Mouse (Mus musculus) liver, embryonic 13.5 days (tissue): ENCODE data around the gene Icam4. TPM values are rescaled to one million over a fixed set of nuclear protein-coding genes. Genes with fewer than 3 reads are reported as not detected.
"Not testable (repeated sequence)": the region's sequence is repeated elsewhere in the genome, so short reads cannot be mapped to it uniquely, and the experiment has no call there.

Experiments used
- ATAC-seq: fragments of 200-750 bp; cut with Nextera tagmentation; 2 replicates; pipeline ENCODE4 v1.8.0; 2017; ENCODE audit warnings: low read depth, mild to moderate bottlenecking, moderate number of reproducible peaks, moderate library complexity
- DNase-seq: peaks from one replicate; pipeline ENCODE4 v3.0.0; 2022
- H3K27ac ChIP-seq: fragments of 300-500 bp; sonication (generic); 2 replicates; pipeline ENCODE4 v1.5.1; 2015; ENCODE audit warnings: moderate library complexity, mild to moderate bottlenecking, inconsistent platforms
- H3K27me3 ChIP-seq: fragments of 300-500 bp; sonication (generic); 2 replicates; pipeline ENCODE4 v1.6.1; 2015; ENCODE audit warnings: mild to moderate bottlenecking, inconsistent platforms
- H3K36me3 ChIP-seq: fragments of 300-500 bp; sonication (generic); 2 replicates; pipeline ENCODE4 v1.6.1; 2015; ENCODE audit warnings: mild to moderate bottlenecking, inconsistent platforms
- H3K4me1 ChIP-seq: fragments of 300-500 bp; sonication (generic); replicated peaks from 2 replicates; pipeline ENCODE4 v1.6.1; 2015; ENCODE audit warnings: inconsistent platforms
- H3K4me2 ChIP-seq: fragments of 300-500 bp; sonication (generic); 2 replicates; pipeline ENCODE4 v1.6.1; 2015; ENCODE audit warnings: inconsistent platforms, mild to moderate bottlenecking, moderate library complexity
- H3K4me3 ChIP-seq: fragments of 300-500 bp; sonication (generic); replicated peaks from 2 replicates; pipeline ENCODE4 v1.5.1; 2015; ENCODE audit warnings: mild to moderate bottlenecking, inconsistent platforms
- H3K9ac ChIP-seq: fragments of 300-500 bp; sonication (generic); 2 replicates; pipeline ENCODE4 v1.6.1; 2015; ENCODE audit warnings: mild to moderate bottlenecking, inconsistent platforms
- H3K9me3 ChIP-seq: fragments of 300-500 bp; sonication (generic); replicated peaks from 2 replicates; pipeline ENCODE4 v1.6.1; 2016; ENCODE audit warnings: inconsistent platforms
- WGBS: fragments of 180-500 bp; shearing (Covaris S2); methylation state at CpG from one replicate; pipeline ENCODE4 v1.1.7; 2015; ENCODE audit not compliant: insufficient replicate concordance; 5-methylcytosine and 5-hydroxymethylcytosine counted together
- polyA plus RNA-seq: library from polyadenylated mRNA; unstranded; fragments of >200 nt; fragmentation: Nextera tagmentation; extraction: Ambion mirVana; gene quantifications from 2 replicates; pipeline ENCODE4 v1.2.1, GENCODE M21; 2015

Gene Icam4
- polyA plus RNA-seq, 1 experiment from 2014 or later: 254 TPM

GRCm38 (mm10) chr9:21036161-21036560 lies 7.0 kb downstream of the Icam4 start:
- Histone ChIP-seq H3K36me3 (no peaks in the 10 kb centered on the region), H3K27me3 (peaks cover 80% of the 10 kb centered on the region), H3K4me1 (peaks cover 86% of the 10 kb centered on the region), H3K4me2 (no peak overlapping the region), H3K27ac (no peak overlapping the region), H3K9me3 (no peaks in the 10 kb centered on the region), H3K9ac (no peak overlapping the region), H3K4me3 (0 out of 2 replicates have a peak overlapping the region, but pooled peaks have one; percentile 8)
- no peak for ATAC-seq
- 9% methylated on average over 20 of the region's 20 CpGs for WGBS
- no peak for DNase-seq

GRCm38 (mm10) chr9:21036666-21037065 lies 7.5 kb downstream of the Icam4 start:
- Histone ChIP-seq H3K4me2 (no peak overlapping the region; the same call in 1 of the 2 replicates), H3K4me3 (0 out of 2 replicates have a peak overlapping the region, but pooled peaks have one; percentile 8), H3K9ac (no peak overlapping the region), H3K36me3 (no peaks in the 10 kb centered on the region), H3K27ac (no peak overlapping the region), H3K9me3 (no peaks in the 10 kb centered on the region), H3K27me3 (peaks cover 78% of the 10 kb centered on the region), H3K4me1 (peaks cover 86% of the 10 kb centered on the region)
- WGBS: 4% methylated on average over 22 of the region's 22 CpGs
- ATAC-seq (no peak), DNase-seq (no peak)

- Histone ChIP-seq H3K9me3 (no peaks in the 10 kb centered on the region), H3K9ac (0 out of 2 replicates have a peak overlapping the region, but pooled peaks have one; percentile 17), H3K36me3 (no peaks in the 10 kb centered on the region), H3K27me3 (peaks cover 70% of the 10 kb centered on the region), H3K4me1 (peaks cover 80% of the 10 kb centered on the region), H3K4me3 (peak overlapping the region; percentile 38), H3K27ac (no peak overlapping the region), H3K4me2 (peak overlapping the region; percentile 55)
- WGBS: 5% methylated on average over 31 of the region's 31 CpGs
- ATAC-seq (no peak), DNase-seq (no peak)
Observed at GRCm38 (mm10) chr9:21037481-21037891, 8.3 kb downstream of the Icam4 start.

GRCm38 (mm10) chr9:21039779-21040178 lies 10.6 kb downstream of the Icam4 start:
- H3K27ac ChIP-seq: peak overlapping the region; percentile 50
- H3K4me1 ChIP-seq: peaks cover 66% of the 10 kb centered on the region

GRCm38 (mm10) chr9:21041308-21041707 lies 12.1 kb downstream of the Icam4 start:
- Histone ChIP-seq H3K4me1 (peaks cover 55% of the 10 kb centered on the region), H3K27me3 (peaks cover 32% of the 10 kb centered on the region), H3K4me2 (no peak overlapping the region), H3K36me3 (no peaks in the 10 kb centered on the region), H3K9me3 (no peaks in the 10 kb centered on the region), H3K4me3 (no peak overlapping the region), H3K9ac (no peak overlapping the region), H3K27ac (no peak overlapping the region)
- ATAC-seq (no peak), DNase-seq (no peak)
- 32% methylated on average over 4 of the region's 4 CpGs for WGBS

More at GRCm38 (mm10) chr9:21039779-21040178, 10.6 kb downstream of the Icam4 start:
- peaks cover 47% of the 10 kb centered on the region for H3K27me3 ChIP-seq
- H3K4me3 ChIP-seq: no peak overlapping the region
- DNase-seq (no peak), ATAC-seq (peak; percentile 83)
- H3K9me3 ChIP-seq: no peaks in the 10 kb centered on the region
- 31% methylated on average over 3 of the region's 3 CpGs for WGBS
- peak overlapping the region; percentile 11; the same call in 1 of the 2 replicates for H3K9ac ChIP-seq
- peak overlapping the region; percentile 19 for H3K4me2 ChIP-seq
- no peaks in the 10 kb centered on the region for H3K36me3 ChIP-seq

GRCm38 (mm10) chr9:21043563-21043962 lies 14.4 kb downstream of the Icam4 start:
- ATAC-seq: no peak
- peaks cover 9% of the 10 kb centered on the region for H3K27me3 ChIP-seq
- H3K4me1 ChIP-seq: peaks cover 37% of the 10 kb centered on the region
- no peak overlapping the region for H3K27ac ChIP-seq
- no peak overlapping the region for H3K4me2 ChIP-seq
- H3K4me3 ChIP-seq: no peak overlapping the region
- WGBS: 42% methylated on average over 4 of the region's 4 CpGs
- DNase-seq: no peak
- H3K36me3 ChIP-seq: no peaks in the 10 kb centered on the region
- peak overlapping the region; percentile 9; the same call in 1 of the 2 replicates for H3K9ac ChIP-seq
- no peaks in the 10 kb centered on the region for H3K9me3 ChIP-seq

GRCm38 (mm10) chr9:21044785-21045184 lies 15.6 kb downstream of the Icam4 start:
- WGBS: 57% methylated on average over 1 of the region's 1 CpGs
- not testable (repeated sequence) for H3K27ac ChIP-seq, H3K4me3 ChIP-seq, ATAC-seq, DNase-seq, H3K4me2 ChIP-seq, H3K9me3 ChIP-seq, H3K27me3 ChIP-seq, H3K9ac ChIP-seq, H3K36me3 ChIP-seq
- H3K4me1 ChIP-seq: peaks cover 25% of the 10 kb centered on the region

- Histone ChIP-seq H3K27me3 (no peaks in the 10 kb centered on the region; the same call in 1 of the 2 replicates), H3K4me3 (no peak overlapping the region), H3K4me2 (no peak overlapping the region), H3K9me3 (no peaks in the 10 kb centered on the region), H3K4me1 (peaks cover 21% of the 10 kb centered on the region), H3K36me3 (no peaks in the 10 kb centered on the region), H3K27ac (no peak overlapping the region), H3K9ac (no peak overlapping the region)
- WGBS: 58% methylated on average over 3 of the region's 3 CpGs
- DNase-seq: no peak
- no peak for ATAC-seq
Observed at GRCm38 (mm10) chr9:21045235-21045634, 16.1 kb downstream of the Icam4 start.

- H3K36me3 ChIP-seq: no peaks in the 10 kb centered on the region
- no peaks in the 10 kb centered on the region for H3K9me3 ChIP-seq
- H3K9ac ChIP-seq: no peak overlapping the region
- H3K4me2 ChIP-seq: no peak overlapping the region
- ATAC-seq: peak; percentile 87
- H3K4me3 ChIP-seq: no peak overlapping the region
- no peak for DNase-seq
- no peak overlapping the region for H3K27ac ChIP-seq
- WGBS: 34% methylated on average over 10 of the region's 10 CpGs
- H3K4me1 ChIP-seq: peaks cover 11% of the 10 kb centered on the region
- peaks cover 15% of the 10 kb centered on the region for H3K27me3 ChIP-seq
Observed at GRCm38 (mm10) chr9:21051578-21051977, 22.4 kb downstream of the Icam4 start.

GRCm38 (mm10) chr9:21062928-21063327 lies 33.8 kb downstream of the Icam4 start:
- WGBS: 81% methylated on average over 2 of the region's 2 CpGs
- Histone ChIP-seq H3K36me3 (peaks cover 48% of the 10 kb centered on the region), H3K9ac (no peak overlapping the region), H3K4me1 (peaks cover 5% of the 10 kb centered on the region; the same call in 1 of the 2 replicates), H3K4me3 (no peak overlapping the region), H3K27me3 (no peaks in the 10 kb centered on the region), H3K9me3 (no peaks in the 10 kb centered on the region), H3K4me2 (no peak overlapping the region), H3K27ac (no peak overlapping the region)
- ATAC-seq (no peak), DNase-seq (no peak)

GRCm38 (mm10) chr9:21067006-21067684 lies 38.0 kb downstream of the Icam4 start, which contains the start of gene Zglp1:
TSS of gene Zglp1 (minus strand) at chr9:21067093.
- Histone ChIP-seq H3K4me2 (no peak within 1 kb of the TSS), H3K9me3 (no peaks in the 10 kb centered on the region), H3K4me3 (no peak within 1 kb of the TSS), H3K4me1 (peaks cover 20% of the 10 kb centered on the region), H3K9ac (no peak within 1 kb of the TSS), H3K36me3 (peaks cover 66% of the 10 kb centered on the region), H3K27ac (no peak within 1 kb of the TSS), H3K27me3 (no peaks in the 10 kb centered on the region)
- DNase-seq (no peak), ATAC-seq (no peak)
- WGBS: 81% methylated on average over 27 of the region's 27 CpGs

GRCm38 (mm10) chr9:21072641-21073040 lies 43.5 kb downstream of the Icam4 start:
- peak overlapping the region; percentile 87 for H3K4me3 ChIP-seq
- H3K36me3 ChIP-seq: peaks cover 61% of the 10 kb centered on the region
- no peaks in the 10 kb centered on the region for H3K27me3 ChIP-seq
- DNase-seq (no peak), ATAC-seq (peak; percentile 22)
- H3K9me3 ChIP-seq: no peaks in the 10 kb centered on the region
- WGBS: 3% methylated on average over 4 of the region's 4 CpGs
- peak overlapping the region; percentile 84 for H3K9ac ChIP-seq
- peaks cover 37% of the 10 kb centered on the region for H3K4me1 ChIP-seq
- peak overlapping the region; percentile 62 for H3K27ac ChIP-seq
- peak overlapping the region; percentile 92 for H3K4me2 ChIP-seq
